Mouse (Mus musculus): ENCODE measurements at regions not wholly inside any gene's neighbourhood (a gene's known extent, or its start where the extent isn't known, plus 50 kb on each side); places are given as distances from the start of the nearest gene placed in this dataset.

DNA sequence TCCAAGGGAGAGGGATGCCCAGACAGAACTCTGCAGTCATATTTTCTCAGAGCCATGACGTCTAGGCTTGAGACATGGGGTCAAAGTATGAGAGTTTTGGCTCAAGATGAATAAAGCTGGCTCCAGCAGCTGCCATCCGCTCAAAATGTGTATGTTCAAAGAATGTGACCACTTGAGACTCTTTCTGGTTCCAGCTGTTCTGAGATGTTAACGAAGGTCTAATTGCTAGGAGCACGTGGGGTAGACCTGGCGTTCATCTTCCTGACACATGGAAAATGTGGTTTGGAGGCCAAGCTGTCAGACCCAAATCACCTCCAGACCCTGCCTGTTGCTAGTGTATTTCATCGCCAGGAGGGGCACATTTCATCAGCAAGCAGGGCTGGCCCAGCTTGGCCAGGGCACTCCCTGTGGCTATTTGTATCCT, 58.9 kb upstream of the Ankrd1 start:
- no peak for ATAC-seq (ENCODE audit: poor library complexity, severe bottlenecking)

DNA sequence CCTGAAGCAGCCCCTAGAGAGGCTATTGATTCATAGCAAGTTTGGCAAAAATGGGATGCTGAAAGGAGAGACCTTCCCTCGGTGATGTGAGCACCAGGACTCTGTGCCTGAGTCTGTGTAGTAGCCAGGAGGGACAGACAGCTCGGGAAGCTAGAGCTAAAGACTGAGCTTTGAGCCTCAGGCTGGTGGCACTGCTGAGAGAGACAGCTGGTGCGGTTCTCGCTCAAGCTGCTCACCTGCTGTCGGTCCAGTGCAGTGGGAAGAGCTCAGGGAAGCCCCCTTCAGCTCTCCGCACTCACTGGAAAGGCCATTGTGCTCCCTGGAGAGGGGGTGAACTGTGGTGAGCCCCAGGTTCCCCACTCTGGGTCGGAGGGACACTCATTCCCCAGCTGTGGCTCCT, 60.4 kb upstream of the Ankrd1 start:
- no peak for ATAC-seq (ENCODE audit: poor library complexity, severe bottlenecking)

DNA sequence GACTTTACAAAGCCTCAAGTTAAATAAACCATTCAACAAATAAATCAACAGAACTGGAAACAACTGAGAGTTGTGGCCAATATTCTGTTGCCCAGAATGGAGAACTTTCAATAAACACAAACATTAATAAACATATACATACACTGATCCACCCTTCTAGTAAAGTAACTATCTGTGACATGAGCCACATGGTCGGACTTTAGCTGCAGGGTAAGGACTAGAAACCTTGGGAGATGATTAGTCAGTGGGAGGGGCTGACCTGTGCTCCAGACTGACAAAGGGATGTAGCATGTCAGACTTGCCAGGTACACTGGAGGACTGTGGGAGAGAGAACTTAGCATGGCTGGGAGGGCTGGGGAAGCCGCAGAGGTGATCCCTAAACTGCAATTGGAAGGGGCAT, 61.6 kb upstream of the Ankrd1 start:
- ATAC-seq (ENCODE audit: poor library complexity, severe bottlenecking): no peak

DNA sequence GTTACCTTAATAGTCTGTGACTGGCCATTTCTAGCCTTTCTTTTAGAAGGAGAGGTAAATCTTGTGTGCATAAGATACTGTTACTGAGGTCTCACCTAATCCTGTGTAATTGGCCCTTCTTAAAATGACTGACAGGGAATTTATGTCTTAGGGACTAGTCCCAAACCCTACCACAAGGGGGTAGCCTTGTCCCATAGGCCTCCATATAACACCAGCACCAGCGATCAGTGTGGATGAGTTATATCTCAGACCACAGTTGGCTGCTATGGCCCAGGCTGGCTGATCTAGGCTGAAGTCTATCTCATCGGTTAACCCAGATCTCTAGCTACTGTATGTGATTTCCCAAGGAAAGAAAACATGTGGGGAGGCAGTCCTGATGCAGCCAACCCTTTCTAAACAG, 63.2 kb upstream of the Ankrd1 start:
- peak; percentile 96 for ATAC-seq (ENCODE audit: poor library complexity, severe bottlenecking)

DNA sequence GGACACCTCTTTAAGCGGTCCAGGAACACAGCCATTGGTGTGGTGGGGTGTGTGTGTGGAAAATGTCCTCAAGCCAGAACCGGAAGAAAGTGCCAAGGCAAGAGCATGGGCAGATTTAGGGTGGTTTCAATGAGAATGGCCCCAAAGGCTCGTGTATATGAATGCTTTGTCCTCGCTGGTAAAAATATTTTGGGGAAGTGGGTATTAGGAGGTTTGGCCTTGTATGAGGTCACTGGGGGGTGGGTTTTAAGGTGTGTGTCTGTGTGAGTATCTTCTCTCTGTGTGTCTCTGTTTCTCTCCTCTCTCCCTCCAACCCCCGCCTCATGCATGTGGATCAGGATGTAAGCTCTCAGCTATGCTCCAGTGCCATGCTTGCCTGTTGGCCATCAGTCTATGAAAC, 69.8 kb upstream of the Ankrd1 start:
- ATAC-seq (ENCODE audit: poor library complexity, severe bottlenecking): no peak

DNA sequence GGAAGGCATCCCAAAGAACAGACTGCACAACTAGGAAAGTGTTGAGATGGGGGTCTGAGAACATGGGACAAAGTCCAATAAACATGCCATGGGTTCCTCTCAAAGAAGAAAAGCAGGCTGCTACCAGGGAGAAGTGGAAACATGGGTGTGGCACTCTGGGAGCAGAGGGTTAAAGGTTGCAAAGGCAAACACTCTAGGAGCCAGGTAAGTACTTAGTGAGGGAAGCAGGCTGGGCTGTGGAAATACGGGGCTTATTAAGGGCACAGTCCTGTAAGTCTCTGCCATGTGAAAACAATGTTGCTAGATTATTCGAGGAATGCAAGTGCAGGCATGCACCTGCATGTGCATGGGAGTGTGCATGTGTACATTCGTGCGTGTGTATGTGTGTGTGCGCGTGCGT, 71.7 kb upstream of the Ankrd1 start:
- no peak for ATAC-seq (ENCODE audit: poor library complexity, severe bottlenecking)

DNA sequence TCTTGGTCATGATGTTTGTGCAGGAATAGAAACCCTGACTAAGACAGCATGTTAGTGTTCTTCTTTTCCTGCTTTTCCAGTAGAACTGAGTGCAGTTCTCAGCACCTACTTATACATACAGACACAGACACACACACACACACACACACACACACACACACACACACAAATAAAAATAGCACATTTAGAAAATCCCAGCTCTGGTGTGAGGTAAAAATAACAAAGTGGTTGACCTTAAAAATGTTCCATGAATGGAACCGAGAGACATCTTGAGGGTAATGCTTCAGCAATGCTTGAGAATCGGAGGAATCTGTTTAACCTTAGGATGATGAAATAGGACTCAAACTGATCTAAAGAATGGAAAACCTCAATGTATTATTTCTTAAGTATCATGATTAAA, 84.4 kb upstream of the Ankrd1 start:
- ATAC-seq (ENCODE audit: poor library complexity, severe bottlenecking): no peak

DNA sequence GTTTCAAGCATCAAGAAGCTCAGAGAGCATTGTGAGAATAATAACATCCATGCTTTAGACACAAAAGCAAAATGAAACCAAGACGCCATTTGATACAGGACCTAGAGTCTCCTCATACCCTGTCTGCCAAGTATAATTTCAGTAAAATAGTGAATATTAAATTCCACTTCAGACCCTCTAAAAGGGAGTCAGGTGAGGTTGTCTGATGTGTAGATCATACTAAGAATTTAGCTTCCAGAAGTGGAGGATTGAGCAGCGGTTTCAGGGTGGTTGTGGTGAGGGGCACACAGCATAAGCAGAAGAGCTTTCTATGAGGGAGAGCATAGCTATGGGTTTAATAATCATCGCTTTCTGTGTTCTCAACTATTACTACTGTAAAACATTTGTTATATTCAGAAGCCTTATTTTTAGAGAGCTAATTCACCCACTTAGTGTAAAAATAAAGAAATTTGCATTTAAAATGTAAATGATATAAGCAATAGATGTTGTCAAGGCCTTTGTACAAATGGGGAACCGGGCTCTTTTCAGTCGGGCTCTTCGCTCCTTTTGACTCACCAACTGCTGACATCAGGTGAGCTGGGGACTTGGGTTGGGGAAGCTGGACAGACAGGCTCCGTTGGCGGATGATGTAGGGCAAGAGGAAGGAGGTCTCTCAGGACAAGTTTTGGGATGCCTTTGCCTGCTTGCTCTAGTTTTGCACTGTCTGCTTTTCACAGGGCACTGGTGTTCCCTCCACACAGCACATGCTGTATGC, 85.2 kb upstream of the Ankrd1 start:
- no peak for ATAC-seq (ENCODE audit: poor library complexity, severe bottlenecking)

DNA sequence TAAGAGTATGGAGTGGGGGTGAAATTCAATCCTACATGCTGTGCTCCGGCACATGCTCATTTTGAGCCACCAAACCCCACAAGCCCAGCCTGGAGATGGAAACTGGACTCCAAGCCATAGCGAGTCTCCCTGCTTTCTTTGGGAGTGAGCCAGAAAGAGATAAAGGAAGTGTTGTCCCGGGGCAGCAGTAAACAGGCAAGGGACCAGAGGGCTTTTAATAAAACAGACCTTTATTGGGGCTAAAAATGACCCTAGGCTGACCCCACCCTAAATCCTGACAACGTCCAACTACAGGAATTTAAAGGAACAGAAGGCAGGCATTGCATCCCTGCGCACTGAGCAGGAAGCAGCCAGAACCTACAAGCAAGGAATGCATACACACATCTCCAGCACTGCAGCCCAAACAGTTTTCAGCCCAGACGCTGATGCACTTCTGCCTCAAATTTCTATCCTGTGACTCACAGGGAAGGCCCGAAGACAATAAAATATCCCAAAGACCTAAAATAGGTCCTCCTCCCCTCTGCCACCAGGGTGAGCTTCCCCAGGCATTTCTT, 87.9 kb upstream of the Ankrd1 start:
- ATAC-seq (ENCODE audit: poor library complexity, severe bottlenecking): no peak

DNA sequence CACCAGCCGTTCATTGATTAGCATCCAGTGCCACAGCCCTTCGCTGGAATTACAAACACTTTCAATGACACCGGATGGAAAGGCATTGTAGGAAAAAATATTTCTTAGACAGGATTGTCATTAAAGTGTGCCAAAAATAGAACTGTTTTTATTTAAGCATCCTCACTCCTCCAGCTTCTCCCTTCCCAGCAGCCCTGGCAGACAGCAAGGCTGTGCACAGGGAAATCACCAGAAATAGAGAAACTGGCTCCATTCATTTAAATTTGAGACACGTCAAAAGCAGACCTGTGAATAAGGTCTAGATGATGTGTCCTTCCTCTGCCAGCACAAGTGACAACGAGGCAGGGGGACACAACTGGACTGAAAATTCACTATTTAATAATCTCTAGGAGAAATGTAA, 88.5 kb upstream of the Ankrd1 start:
- no peak for ATAC-seq (ENCODE audit: poor library complexity, severe bottlenecking)

DNA sequence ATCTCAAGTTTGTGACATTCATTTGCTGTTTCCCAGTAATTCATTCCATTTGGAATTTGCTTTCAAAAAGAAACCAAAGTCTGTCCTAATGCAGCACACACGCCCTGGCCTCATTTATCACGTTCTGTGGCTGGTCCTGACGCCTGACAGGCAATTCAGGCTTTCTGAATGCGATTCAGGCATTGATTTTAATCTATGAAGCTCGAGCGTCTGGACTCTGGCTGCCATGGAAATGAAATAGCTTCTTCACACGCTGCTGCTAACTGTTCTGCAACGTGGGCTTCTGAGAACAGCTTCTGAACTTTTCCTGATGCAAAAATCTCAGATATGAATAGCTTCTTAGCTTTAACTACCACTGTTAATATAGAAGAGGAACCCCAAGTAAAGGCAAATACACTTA, 93.6 kb upstream of the Ankrd1 start:
- no peak for ATAC-seq (ENCODE audit: poor library complexity, severe bottlenecking)

DNA sequence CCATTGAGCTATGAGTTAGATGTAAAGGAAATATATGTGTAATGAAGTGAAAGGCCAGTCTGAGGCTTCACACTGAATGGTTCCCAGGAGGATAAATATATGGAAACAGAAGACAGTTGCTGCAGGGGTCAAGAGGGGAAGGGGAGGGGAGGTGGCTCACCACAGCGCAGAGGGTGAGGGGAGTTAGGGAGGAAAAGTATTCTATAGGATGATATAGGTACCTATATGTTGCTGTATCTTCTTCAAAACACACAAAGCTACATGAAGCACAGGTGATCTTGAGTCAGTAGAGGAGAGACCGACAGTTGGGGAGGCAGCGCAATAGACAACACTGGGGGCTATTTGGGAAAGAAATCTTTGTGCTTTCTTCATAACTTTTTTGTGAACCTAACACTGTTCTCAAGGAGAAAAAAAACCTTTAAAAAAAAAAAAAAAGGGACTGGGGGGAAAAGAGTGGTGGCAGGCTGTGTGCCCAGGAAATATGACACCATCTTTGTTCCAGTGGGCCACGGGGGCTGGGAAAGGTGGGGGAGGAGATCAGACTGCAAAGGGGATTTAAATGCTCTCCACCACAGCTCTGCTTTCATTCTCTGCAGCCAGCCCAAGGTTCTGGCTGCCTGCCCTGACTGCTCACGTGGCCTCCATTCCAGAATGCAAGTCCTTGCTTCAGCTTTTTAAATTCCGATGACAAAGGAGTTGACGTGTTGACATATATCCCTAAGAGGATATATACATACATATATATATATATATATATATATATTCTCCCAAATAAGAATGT, 94.5 kb upstream of the Ankrd1 start:
- ATAC-seq (ENCODE audit: poor library complexity, severe bottlenecking): no peak

DNA sequence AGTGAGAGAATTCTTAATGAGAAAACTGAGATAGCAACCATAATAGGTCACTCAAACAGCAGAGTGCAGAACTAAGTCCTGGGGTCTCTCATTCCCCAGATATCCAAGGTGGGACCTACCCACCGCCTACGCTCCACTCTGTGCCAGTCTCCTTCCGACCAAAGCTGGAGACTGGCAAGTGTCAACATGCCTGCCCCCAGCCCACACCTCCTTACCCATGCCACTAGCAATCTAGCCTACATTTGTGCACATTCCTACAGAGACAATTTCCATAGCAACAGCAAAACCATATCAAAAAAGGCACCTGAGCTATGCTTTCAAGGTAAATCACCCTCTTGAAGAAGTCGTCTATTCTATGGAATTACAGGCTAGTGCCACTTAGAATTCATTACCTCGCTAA, 97.3 kb upstream of the Ankrd1 start:
- no peak for ATAC-seq (ENCODE audit: poor library complexity, severe bottlenecking)

DNA sequence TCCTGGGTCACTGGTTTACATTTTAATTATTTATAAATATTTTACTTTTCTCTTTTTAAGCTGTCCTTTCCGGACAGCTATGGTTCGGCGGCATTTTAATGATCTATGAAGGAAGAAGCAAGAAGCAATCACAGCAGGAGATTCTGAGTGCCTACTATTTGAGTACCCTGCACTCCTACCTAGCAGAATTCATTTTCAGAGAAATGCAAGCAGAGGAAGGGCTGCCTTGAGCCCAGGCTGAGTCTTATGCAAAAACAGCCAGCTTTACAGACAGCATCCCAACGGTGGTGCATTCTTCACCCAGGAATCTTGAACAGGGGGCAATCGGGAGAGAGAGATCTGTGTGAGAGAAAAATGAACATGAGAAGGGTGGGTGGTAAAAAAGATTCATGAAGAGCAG, 97.7 kb upstream of the Ankrd1 start:
- no peak for ATAC-seq (ENCODE audit: poor library complexity, severe bottlenecking)

DNA sequence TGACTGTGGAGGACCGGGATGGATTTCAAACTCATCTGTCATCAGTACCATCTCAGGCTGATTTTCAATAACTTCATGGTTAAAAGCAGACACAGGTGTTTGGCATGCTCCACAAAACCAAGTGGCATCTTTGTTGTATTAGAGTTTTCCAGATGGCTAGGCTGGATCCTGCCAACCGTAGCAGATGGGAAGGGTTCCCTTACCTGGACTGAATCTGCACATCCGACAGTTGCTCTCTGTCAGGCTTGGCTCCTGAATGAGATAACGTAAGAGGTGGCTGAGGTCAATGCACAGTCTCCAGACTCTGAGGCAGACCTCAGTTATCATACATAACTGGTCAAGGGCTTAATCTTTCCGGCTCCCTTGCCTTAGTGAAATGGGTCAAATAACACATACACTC, 99.0 kb upstream of the Ankrd1 start:
- no peak for ATAC-seq (ENCODE audit: poor library complexity, severe bottlenecking)

DNA sequence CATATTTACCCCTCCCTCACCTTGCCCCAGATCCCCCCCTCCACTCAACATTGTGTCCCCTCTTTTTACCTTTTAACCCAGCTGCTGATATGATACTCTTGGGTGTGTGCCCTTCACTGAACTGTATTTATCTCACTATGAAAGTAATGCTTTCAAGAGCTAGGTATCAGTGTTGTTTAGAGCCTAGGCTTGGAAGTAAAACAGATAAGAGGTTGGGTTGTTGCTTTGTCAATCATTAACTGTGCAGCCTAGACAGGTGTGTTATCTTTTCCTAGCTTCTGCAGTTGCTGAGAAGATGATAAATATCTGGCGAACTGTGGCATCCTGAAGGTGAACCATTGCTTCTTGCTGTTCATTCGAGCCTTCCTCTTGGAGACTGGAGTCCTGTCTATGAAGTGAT, 101.2 kb upstream of the Ankrd1 start:
- ATAC-seq (ENCODE audit: poor library complexity, severe bottlenecking): no peak

DNA sequence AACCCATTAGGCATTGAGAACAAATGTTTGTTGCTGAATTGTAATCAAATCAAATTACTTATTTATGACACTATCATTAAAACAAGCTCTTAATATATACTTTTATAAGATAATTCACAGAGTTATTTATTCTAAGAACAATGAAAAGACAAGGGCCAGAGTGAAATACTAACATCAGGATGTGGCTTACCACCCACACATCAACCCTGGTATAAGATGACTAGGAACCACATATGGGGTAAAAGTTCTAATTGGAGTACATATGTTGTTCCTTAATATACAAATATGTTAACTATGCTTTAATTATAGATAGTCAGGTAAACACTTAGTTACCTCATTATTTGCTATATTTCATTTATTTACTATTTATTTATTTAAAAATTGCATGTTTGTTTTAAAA, 101.7 kb upstream of the Ankrd1 start:
- ATAC-seq (ENCODE audit: poor library complexity, severe bottlenecking): no peak

DNA sequence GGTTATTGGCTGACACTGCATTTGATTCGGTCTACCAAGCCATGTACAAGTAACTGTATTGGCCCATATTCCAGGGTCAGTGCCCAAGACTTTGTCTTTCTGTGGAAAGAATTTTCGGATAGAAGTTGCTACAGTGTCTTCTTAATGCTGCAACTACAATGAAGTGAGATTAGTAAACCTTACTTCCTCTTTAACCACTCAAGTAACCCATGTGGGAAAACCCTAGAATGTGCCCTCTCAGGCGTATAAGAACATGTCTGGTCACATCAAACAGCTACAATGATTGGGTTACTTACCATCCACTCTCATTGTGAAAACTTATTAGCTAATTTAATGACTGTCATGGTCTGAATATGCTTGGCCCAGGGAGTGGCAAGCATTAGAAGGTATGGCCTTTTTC, 102.3 kb upstream of the Ankrd1 start:
- ATAC-seq (ENCODE audit: poor library complexity, severe bottlenecking): peak; percentile 74

DNA sequence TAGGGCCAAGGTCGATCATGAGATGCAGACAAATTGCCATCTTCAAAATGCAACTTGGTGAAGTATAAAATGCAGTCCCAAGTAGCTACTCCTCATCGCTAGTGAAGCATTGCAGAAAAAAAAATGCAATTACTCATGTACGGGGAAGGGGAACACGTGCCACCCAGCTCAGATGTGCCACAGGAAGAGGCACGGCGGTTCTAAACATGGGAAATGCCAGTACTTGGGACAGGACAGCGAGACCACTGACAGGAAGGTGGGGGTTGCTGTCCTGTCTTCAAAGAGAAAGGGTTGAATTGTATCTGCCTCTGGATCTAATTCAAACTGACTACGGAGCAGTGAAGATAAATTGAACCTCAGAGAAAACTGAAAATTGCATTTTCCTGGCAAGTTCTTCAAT, 104.6 kb upstream of the Ankrd1 start:
- peak; percentile 41; the same call in 1 of the 2 replicates for ATAC-seq (ENCODE audit: poor library complexity, severe bottlenecking)

DNA sequence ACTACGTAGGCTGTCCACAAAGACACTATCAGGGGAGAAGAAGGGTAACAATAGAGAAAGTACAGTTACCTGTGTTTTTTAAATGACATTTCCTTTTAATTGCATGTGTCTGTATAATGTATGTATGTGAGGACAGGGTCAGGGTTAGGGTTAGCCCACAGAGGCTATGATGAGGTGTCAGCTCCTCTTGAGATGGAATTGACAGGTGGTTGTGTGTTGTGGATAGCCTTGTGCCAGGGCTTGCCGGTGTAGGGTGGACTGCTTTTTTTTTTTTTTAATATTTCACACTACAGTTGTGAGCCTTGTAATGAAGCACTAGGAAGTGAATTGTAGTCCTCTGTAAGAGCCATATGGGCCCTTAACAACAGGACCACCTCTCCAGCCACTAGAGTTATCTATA, 105.7 kb upstream of the Ankrd1 start:
- ATAC-seq (ENCODE audit: poor library complexity, severe bottlenecking): no peak

DNA sequence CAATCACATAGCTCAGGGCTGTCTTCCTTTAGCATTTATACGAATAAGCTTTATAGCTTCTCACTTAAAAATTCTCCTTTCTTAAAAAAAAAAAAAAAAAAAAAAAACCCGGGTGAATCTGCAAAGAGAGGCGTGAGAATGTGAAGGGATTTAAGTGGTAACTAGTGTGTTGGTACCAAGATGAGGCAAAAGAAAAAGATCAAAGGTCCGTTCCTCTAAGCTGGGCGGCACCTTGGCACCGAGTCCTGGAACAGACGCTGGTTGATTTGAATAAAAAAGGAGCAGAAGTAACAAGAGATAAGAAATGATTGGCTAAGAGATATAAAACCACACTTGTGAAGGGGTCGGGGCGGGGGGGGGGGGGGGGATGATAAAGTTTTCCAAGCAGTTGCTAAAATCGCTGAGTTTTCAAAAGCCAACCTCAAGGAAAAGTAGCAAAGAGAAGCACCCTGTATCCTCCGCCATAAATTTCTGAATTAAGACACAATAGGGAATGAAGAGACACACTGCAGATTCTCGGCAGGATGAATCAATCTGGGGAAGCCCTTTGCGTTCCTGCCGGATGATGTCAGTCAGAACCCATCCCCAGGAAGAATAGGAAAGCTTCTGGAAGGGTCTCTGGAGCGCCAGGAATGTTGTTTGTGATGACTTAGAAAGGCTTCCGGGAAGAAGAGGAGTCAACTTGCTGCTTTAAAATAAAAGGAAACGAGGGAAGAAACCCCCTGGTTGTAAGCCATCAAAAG, 107.7 kb upstream of the Ankrd1 start:
- ATAC-seq (ENCODE audit: poor library complexity, severe bottlenecking): no peak

DNA sequence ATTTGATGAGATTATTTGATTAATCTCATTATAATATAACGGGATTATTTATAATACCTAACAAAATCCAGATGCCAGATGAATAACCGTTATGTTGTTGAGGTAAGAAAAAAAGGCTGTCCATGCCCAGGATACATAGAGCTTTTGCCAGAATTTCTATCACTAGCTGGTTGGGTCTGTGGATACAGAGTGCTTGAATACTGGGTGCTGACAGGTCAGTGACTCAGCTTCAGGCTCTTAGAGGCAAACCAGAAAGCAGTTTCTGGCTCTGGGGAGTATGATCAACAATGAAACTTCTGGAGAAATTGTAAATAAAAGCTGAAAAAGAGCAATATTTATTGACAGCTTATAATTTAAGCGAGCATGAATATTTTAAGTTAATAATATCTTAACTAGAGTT, 109.4 kb upstream of the Ankrd1 start:
- no peak for ATAC-seq (ENCODE audit: poor library complexity, severe bottlenecking)

All from megakaryocyte, adult 5-6 weeks (primary cell).